Mouse (Mus musculus): ENCODE measurements around the gene Plcg2. TPM values are rescaled to one million over a fixed set of nuclear protein-coding genes. Genes with fewer than 3 reads are reported as not detected.
A peak's percentile ranks its signal among the peaks of the same experiment; 100 is the strongest.

Gene Plcg2
- total RNA-seq (2014; rRNA removed), result 2.4 and 2.6 TPM in 2 replicates
- 1.5 and 1.9 TPM in 2 replicates for polyA plus RNA-seq (2015; fragmentation: Nextera tagmentation; extraction: Ambion mirVana)

- DNase-seq (ENCODE audit: low spot score) (no peak), ATAC-seq (ENCODE audit: low FRiP score) (peak; percentile 47; the same call in 1 of the 2 replicates)
- peaks cover 20% of the 10 kb centered on the region for H3K27me3 ChIP-seq (ENCODE audit: insufficient read depth, low read length)
- H3K27ac ChIP-seq (ENCODE audit: low read depth, low read length), result no peak within 1 kb of the TSS
- no peak for TF ChIP-seq CTCF (IDR thresholded peaks at IDR 0.05)
- no peaks in the 10 kb centered on the region for H3K9me3 ChIP-seq (ENCODE audit: low read length)
- H3K4me1 ChIP-seq (ENCODE audit: insufficient read depth, low read length), result no peaks in the 10 kb centered on the region
- no peaks in the 10 kb centered on the region for H3K36me3 ChIP-seq (ENCODE audit: insufficient read depth, low read length)
- H3K4me3 ChIP-seq (ENCODE audit: low read depth, low read length), result peak within 1 kb of the TSS; percentile 63
- H3K4me2 ChIP-seq (ENCODE audit: low read depth, low read length, poor library complexity, severe bottlenecking), result peak within 1 kb of the TSS; percentile 100
- WGBS, result under 1% methylated on average over 62 of the region's 62 CpGs
- peak within 1 kb of the TSS; percentile 66 for H3K9ac ChIP-seq (replicated peaks; ENCODE audit: low read length, poor library complexity, severe bottlenecking)
Observed at GRCm38 (mm10) chr8:117498179-117498914, at the start of gene Plcg2. Plcg2 (plus strand) TSS chr8:117498291.

GRCm38 (mm10) chr8:117451072-117451471 is 47.0 kb upstream of the Plcg2 start:
- peaks cover 71% of the 10 kb centered on the region for H3K36me3 ChIP-seq (ENCODE audit: insufficient read depth, low read length)
- WGBS, result 50% methylated on average over 9 of the region's 9 CpGs
- no peak overlapping the region for H3K4me2 ChIP-seq (ENCODE audit: low read depth, low read length, poor library complexity, severe bottlenecking)
- DNase-seq (ENCODE audit: low spot score) (peak; percentile 55), ATAC-seq (ENCODE audit: low FRiP score) (no peak)
- H3K9me3 ChIP-seq (ENCODE audit: low read length), result no peaks in the 10 kb centered on the region
- no peak overlapping the region for H3K4me3 ChIP-seq (ENCODE audit: low read depth, low read length)
- no peaks in the 10 kb centered on the region for H3K4me1 ChIP-seq (ENCODE audit: insufficient read depth, low read length)
- no peaks in the 10 kb centered on the region for H3K27me3 ChIP-seq (ENCODE audit: insufficient read depth, low read length)
- H3K9ac ChIP-seq (replicated peaks; ENCODE audit: low read length, poor library complexity, severe bottlenecking), result no peak overlapping the region
- H3K27ac ChIP-seq (ENCODE audit: low read depth, low read length), result peak overlapping the region; percentile 52
- TF ChIP-seq CTCF (IDR thresholded peaks at IDR 0.05), result no peak

GRCm38 (mm10) chr8:117453974-117454373 is 44.1 kb upstream of the Plcg2 start:
- ATAC-seq (ENCODE audit: low FRiP score), result no peak
- 68% methylated on average over 6 of the region's 6 CpGs for WGBS
- H3K9ac ChIP-seq (replicated peaks; ENCODE audit: low read length, poor library complexity, severe bottlenecking), result no peak overlapping the region
- no peaks in the 10 kb centered on the region for H3K4me1 ChIP-seq (ENCODE audit: insufficient read depth, low read length)
- peak overlapping the region; percentile 62; the same call in 1 of the 2 replicates for H3K27ac ChIP-seq (ENCODE audit: low read depth, low read length)
- peaks cover 69% of the 10 kb centered on the region for H3K36me3 ChIP-seq (ENCODE audit: insufficient read depth, low read length)
- H3K4me3 ChIP-seq (ENCODE audit: low read depth, low read length), result no peak overlapping the region
- no peak for TF ChIP-seq CTCF (IDR thresholded peaks at IDR 0.05)
- H3K9me3 ChIP-seq (ENCODE audit: low read length), result no peaks in the 10 kb centered on the region
- H3K27me3 ChIP-seq (ENCODE audit: insufficient read depth, low read length), result no peaks in the 10 kb centered on the region
- H3K4me2 ChIP-seq (ENCODE audit: low read depth, low read length, poor library complexity, severe bottlenecking), result no peak overlapping the region
- DNase-seq (ENCODE audit: low spot score), result peak; percentile 58

GRCm38 (mm10) chr8:117454516-117455116 is 43.5 kb upstream of the Plcg2 start:
- no peak for DNase-seq (ENCODE audit: low spot score)
- Histone ChIP-seq H3K9ac (replicated peaks; ENCODE audit: low read length, poor library complexity, severe bottlenecking) (no peak overlapping the region), H3K4me1 (ENCODE audit: insufficient read depth, low read length) (no peaks in the 10 kb centered on the region), H3K4me3 (ENCODE audit: low read depth, low read length) (no peak overlapping the region), H3K4me2 (ENCODE audit: low read depth, low read length, poor library complexity, severe bottlenecking) (no peak overlapping the region), H3K27me3 (ENCODE audit: insufficient read depth, low read length) (no peaks in the 10 kb centered on the region), H3K27ac (ENCODE audit: low read depth, low read length) (no peak overlapping the region), H3K9me3 (ENCODE audit: low read length) (no peaks in the 10 kb centered on the region), H3K36me3 (ENCODE audit: insufficient read depth, low read length) (peaks cover 69% of the 10 kb centered on the region)
- WGBS, result 95% methylated on average over 14 of the region's 14 CpGs
- ATAC-seq (ENCODE audit: low FRiP score), result no peak
- no peak for TF ChIP-seq CTCF (IDR thresholded peaks at IDR 0.05)

GRCm38 (mm10) chr8:117455701-117456100 is 42.4 kb upstream of the Plcg2 start:
- 87% methylated on average over 6 of the region's 6 CpGs for WGBS
- no peak for TF ChIP-seq CTCF (IDR thresholded peaks at IDR 0.05)
- Histone ChIP-seq H3K36me3 (ENCODE audit: insufficient read depth, low read length) (peaks cover 63% of the 10 kb centered on the region), H3K4me1 (ENCODE audit: insufficient read depth, low read length) (no peaks in the 10 kb centered on the region), H3K9ac (replicated peaks; ENCODE audit: low read length, poor library complexity, severe bottlenecking) (no peak overlapping the region), H3K27me3 (ENCODE audit: insufficient read depth, low read length) (no peaks in the 10 kb centered on the region), H3K9me3 (ENCODE audit: low read length) (no peaks in the 10 kb centered on the region), H3K4me3 (ENCODE audit: low read depth, low read length) (no peak overlapping the region), H3K27ac (ENCODE audit: low read depth, low read length) (no peak overlapping the region), H3K4me2 (ENCODE audit: low read depth, low read length, poor library complexity, severe bottlenecking) (no peak overlapping the region)
- ATAC-seq (ENCODE audit: low FRiP score), result no peak
- DNase-seq (ENCODE audit: low spot score), result no peak

- WGBS, result 56% methylated on average over 3 of the region's 5 CpGs
- Histone ChIP-seq H3K4me2 (ENCODE audit: low read depth, low read length, poor library complexity, severe bottlenecking) (no peak overlapping the region), H3K9me3 (ENCODE audit: low read length) (no peaks in the 10 kb centered on the region), H3K27me3 (ENCODE audit: insufficient read depth, low read length) (no peaks in the 10 kb centered on the region), H3K27ac (ENCODE audit: low read depth, low read length) (no peak overlapping the region), H3K36me3 (ENCODE audit: insufficient read depth, low read length) (peaks cover 43% of the 10 kb centered on the region), H3K4me3 (ENCODE audit: low read depth, low read length) (no peak overlapping the region), H3K4me1 (ENCODE audit: insufficient read depth, low read length) (no peaks in the 10 kb centered on the region), H3K9ac (replicated peaks; ENCODE audit: low read length, poor library complexity, severe bottlenecking) (no peak overlapping the region)
- DNase-seq (ENCODE audit: low spot score) (no peak), ATAC-seq (ENCODE audit: low FRiP score) (no peak)
- no peak for TF ChIP-seq CTCF (IDR thresholded peaks at IDR 0.05)
Observed at GRCm38 (mm10) chr8:117458440-117458839, 39.7 kb upstream of the Plcg2 start.
